Mouse (Mus musculus) frontal cortex, adult (tissue): ENCODE data around the gene Nek7.
A peak's percentile ranks its signal among the peaks of the same experiment; 100 is the strongest.

ENCODE experiments used
- ATAC-seq: cut with Nextera tagmentation; 2 replicates; pipeline ENCODE4 v1.9.2; 2017; ENCODE audit warnings: mild to moderate bottlenecking, moderate library complexity, mixed read lengths; ENCODE audit not compliant: low TSS enrichment

Nek7 gene

GRCm38 (mm10) chr1:138510566-138510965 is 109.4 kb downstream of the Nek7 start:
- ATAC-seq: no peak

- ATAC-seq: peak; percentile 65
Observed at GRCm38 (mm10) chr1:138507446-138508043, 112.4 kb downstream of the Nek7 start.

- peak; percentile 41 for ATAC-seq
Observed at GRCm38 (mm10) chr1:138507014-138507413, 112.9 kb downstream of the Nek7 start.

- ATAC-seq: peak; percentile 53; the same call in 1 of the 2 replicates
Observed at GRCm38 (mm10) chr1:138504228-138504627, 115.7 kb downstream of the Nek7 start.

GRCm38 (mm10) chr1:138500691-138501090 is 119.2 kb downstream of the Nek7 start:
- ATAC-seq: no peak

GRCm38 (mm10) chr1:138500155-138500554 is 119.8 kb downstream of the Nek7 start:
- ATAC-seq: no peak

GRCm38 (mm10) chr1:138499461-138499860 is 120.5 kb downstream of the Nek7 start:
- peak; percentile 78 for ATAC-seq

- no peak for ATAC-seq
Observed at GRCm38 (mm10) chr1:138491382-138492097, 128.4 kb downstream of the Nek7 start.

- ATAC-seq: peak; percentile 57; the same call in 1 of the 2 replicates
Observed at GRCm38 (mm10) chr1:138487569-138487968, 132.4 kb downstream of the Nek7 start.

- no peak for ATAC-seq
Observed at GRCm38 (mm10) chr1:138480694-138481093, 139.2 kb downstream of the Nek7 start.

- ATAC-seq: no peak
Observed at GRCm38 (mm10) chr1:138465352-138465751, 154.6 kb downstream of the Nek7 start.

GRCm38 (mm10) chr1:138461425-138461824 is 158.5 kb downstream of the Nek7 start:
- ATAC-seq: peak; percentile 97

GRCm38 (mm10) chr1:138449476-138449851 is 170.5 kb downstream of the Nek7 start:
- no peak for ATAC-seq

- ATAC-seq: peak; percentile 64; the same call in 1 of the 2 replicates
Observed at GRCm38 (mm10) chr1:138448635-138449475, 171.1 kb downstream of the Nek7 start.

- ATAC-seq: no peak
Observed at GRCm38 (mm10) chr1:138446846-138447245, 173.1 kb downstream of the Nek7 start.
